Mouse (Mus musculus) hindbrain, embryonic 13.5 days (tissue): ENCODE measurements around the gene Map3k4. TPM values are rescaled to one million over a fixed set of nuclear protein-coding genes. Genes with fewer than 3 reads are reported as not detected.
"Not testable (repeated sequence)": the region's sequence is repeated elsewhere in the genome, so short reads cannot be mapped to it uniquely, and the experiment has no call there.

ENCODE experiments used
- ATAC-seq: fragments of 200-750 bp; cut with Nextera tagmentation; 2 replicates; pipeline ENCODE4 v1.8.0; 2017; ENCODE audit warnings: moderate TSS enrichment; ENCODE audit not compliant: low FRiP score
- H3K27ac ChIP-seq: fragments of 300-500 bp; sonication (generic); 2 replicates; pipeline ENCODE4 v1.5.1; 2015; ENCODE audit warnings: inconsistent platforms, mild to moderate bottlenecking, moderate library complexity
- H3K27me3 ChIP-seq: fragments of 300-500 bp; sonication (generic); 2 replicates; pipeline ENCODE4 v1.6.1; 2015; ENCODE audit warnings: mild to moderate bottlenecking, inconsistent platforms
- H3K36me3 ChIP-seq: fragments of 300-500 bp; sonication (generic); 2 replicates; pipeline ENCODE4 v1.6.1; 2015; ENCODE audit warnings: mild to moderate bottlenecking, inconsistent platforms
- H3K4me1 ChIP-seq: fragments of 300-500 bp; sonication (generic); replicated peaks from 2 replicates; pipeline ENCODE4 v1.6.1; 2015; ENCODE audit warnings: inconsistent platforms
- H3K4me2 ChIP-seq: fragments of 300-500 bp; sonication (generic); 2 replicates; pipeline ENCODE4 v1.6.1; 2015; ENCODE audit warnings: inconsistent platforms, mild to moderate bottlenecking, moderate library complexity
- H3K4me3 ChIP-seq: fragments of 300-500 bp; sonication (generic); 2 replicates; pipeline ENCODE4 v1.5.1; 2015; ENCODE audit warnings: mild to moderate bottlenecking, inconsistent platforms
- H3K9ac ChIP-seq: fragments of 300-500 bp; sonication (generic); 2 replicates; pipeline ENCODE4 v1.6.1; 2015; ENCODE audit warnings: mild to moderate bottlenecking, inconsistent platforms
- H3K9me3 ChIP-seq: fragments of 300-500 bp; sonication (generic); 2 replicates; pipeline ENCODE4 v1.6.1; 2016; ENCODE audit warnings: inconsistent platforms
- WGBS: fragments of 180-500 bp; shearing (Covaris S2); methylation state at CpG from one replicate; pipeline ENCODE4 v1.1.7; 2015; 5-methylcytosine and 5-hydroxymethylcytosine counted together
- polyA plus RNA-seq: library from polyadenylated mRNA; unstranded; fragments of >200 nt; fragmentation: Nextera tagmentation; extraction: Ambion mirVana; gene quantifications from 2 replicates; pipeline ENCODE4 v1.2.1, GENCODE M21; 2015

Map3k4 gene
- polyA plus RNA-seq, 1 experiment from 2014 or later, result 41.1 TPM

GRCm38 (mm10) chr17:12300127-12300675, 18.4 kb downstream of the Map3k4 start:
- Histone ChIP-seq H3K36me3 (no peaks in the 10 kb centered on the region), H3K4me2 (no peak overlapping the region), H3K27me3 (no peaks in the 10 kb centered on the region), H3K4me1 (peaks cover 47% of the 10 kb centered on the region), H3K9me3 (no peaks in the 10 kb centered on the region), H3K27ac (0 out of 2 replicates have a peak overlapping the region, but pooled peaks have one; percentile 1), H3K4me3 (no peak overlapping the region), H3K9ac (no peak overlapping the region; the same call in 1 of the 2 replicates)
- ATAC-seq, result no peak
- 56% methylated on average over 14 of the region's 14 CpGs for WGBS

GRCm38 (mm10) chr17:12299371-12299770, 19.2 kb downstream of the Map3k4 start:
- no peak for ATAC-seq

GRCm38 (mm10) chr17:12297978-12298377, 20.6 kb downstream of the Map3k4 start:
- H3K9ac ChIP-seq, result no peak overlapping the region
- H3K4me2 ChIP-seq, result no peak overlapping the region
- H3K4me1 ChIP-seq, result peaks cover 65% of the 10 kb centered on the region
- WGBS, result 94% methylated on average over 4 of the region's 4 CpGs
- no peaks in the 10 kb centered on the region for H3K9me3 ChIP-seq
- H3K36me3 ChIP-seq, result no peaks in the 10 kb centered on the region
- H3K27ac ChIP-seq, result no peak overlapping the region
- no peak overlapping the region for H3K4me3 ChIP-seq
- no peak for ATAC-seq
- no peaks in the 10 kb centered on the region for H3K27me3 ChIP-seq

More at GRCm38 (mm10) chr17:12299371-12299770, 19.2 kb downstream of the Map3k4 start:
- H3K4me3 ChIP-seq, result no peak overlapping the region
- H3K9ac ChIP-seq, result no peak overlapping the region
- no peak overlapping the region for H3K4me2 ChIP-seq
- H3K27ac ChIP-seq, result 0 out of 2 replicates have a peak overlapping the region, but pooled peaks have one; percentile 1
- no peaks in the 10 kb centered on the region for H3K27me3 ChIP-seq
- H3K36me3 ChIP-seq, result no peaks in the 10 kb centered on the region
- 82% methylated on average over 7 of the region's 7 CpGs for WGBS
- H3K9me3 ChIP-seq, result no peaks in the 10 kb centered on the region
- peaks cover 53% of the 10 kb centered on the region for H3K4me1 ChIP-seq

GRCm38 (mm10) chr17:12297292-12297691, 21.3 kb downstream of the Map3k4 start:
- Histone ChIP-seq H3K4me1 (peaks cover 62% of the 10 kb centered on the region), H3K27me3 (no peaks in the 10 kb centered on the region), H3K9me3 (no peaks in the 10 kb centered on the region), H3K27ac (no peak overlapping the region), H3K36me3 (no peaks in the 10 kb centered on the region), H3K4me2 (no peak overlapping the region), H3K9ac (no peak overlapping the region), H3K4me3 (no peak overlapping the region)
- 74% methylated on average over 7 of the region's 7 CpGs for WGBS
- no peak for ATAC-seq

- peaks cover 61% of the 10 kb centered on the region for H3K4me1 ChIP-seq
Measured at GRCm38 (mm10) chr17:12295926-12296325, 22.7 kb downstream of the Map3k4 start.

GRCm38 (mm10) chr17:12294424-12294823, 24.2 kb downstream of the Map3k4 start:
- peaks cover 57% of the 10 kb centered on the region for H3K4me1 ChIP-seq
- no peaks in the 10 kb centered on the region for H3K36me3 ChIP-seq
- no peaks in the 10 kb centered on the region for H3K27me3 ChIP-seq
- H3K4me2 ChIP-seq, result no peak overlapping the region
- ATAC-seq, result no peak
- no peak overlapping the region for H3K4me3 ChIP-seq
- H3K27ac ChIP-seq, result 0 out of 2 replicates have a peak overlapping the region, but pooled peaks have one; percentile 12
- no peaks in the 10 kb centered on the region for H3K9me3 ChIP-seq
- WGBS, result 91% methylated on average over 7 of the region's 7 CpGs
- H3K9ac ChIP-seq, result no peak overlapping the region

More at GRCm38 (mm10) chr17:12295926-12296325, 22.7 kb downstream of the Map3k4 start:
- WGBS, result 94% methylated on average over 5 of the region's 5 CpGs
- not testable (repeated sequence) for H3K4me2 ChIP-seq, H3K9ac ChIP-seq, H3K36me3 ChIP-seq, H3K27ac ChIP-seq, H3K4me3 ChIP-seq, ATAC-seq, H3K27me3 ChIP-seq, H3K9me3 ChIP-seq

GRCm38 (mm10) chr17:12293571-12293970, 25.0 kb downstream of the Map3k4 start:
- Histone ChIP-seq H3K27me3 (no peaks in the 10 kb centered on the region), H3K36me3 (no peaks in the 10 kb centered on the region), H3K9me3 (no peaks in the 10 kb centered on the region), H3K9ac (no peak overlapping the region), H3K27ac (no peak overlapping the region), H3K4me1 (peaks cover 53% of the 10 kb centered on the region), H3K4me3 (no peak overlapping the region), H3K4me2 (no peak overlapping the region)
- 62% methylated on average over 6 of the region's 6 CpGs for WGBS
- peak; percentile 19; the same call in 1 of the 2 replicates for ATAC-seq

- no peaks in the 10 kb centered on the region for H3K36me3 ChIP-seq
- peaks cover 50% of the 10 kb centered on the region for H3K4me1 ChIP-seq
- WGBS, result 87% methylated on average over 8 of the region's 8 CpGs
- no peak overlapping the region for H3K4me3 ChIP-seq
- H3K27me3 ChIP-seq, result no peaks in the 10 kb centered on the region
- ATAC-seq, result no peak
- no peak overlapping the region for H3K4me2 ChIP-seq
- H3K9ac ChIP-seq, result no peak overlapping the region
- H3K27ac ChIP-seq, result no peak overlapping the region
- no peaks in the 10 kb centered on the region for H3K9me3 ChIP-seq
Measured at GRCm38 (mm10) chr17:12292877-12293276, 25.7 kb downstream of the Map3k4 start.

- no peak overlapping the region for H3K9ac ChIP-seq
- no peak overlapping the region for H3K4me2 ChIP-seq
- 80% methylated on average over 1 of the region's 1 CpGs for WGBS
- no peak overlapping the region for H3K27ac ChIP-seq
- no peaks in the 10 kb centered on the region for H3K36me3 ChIP-seq
- H3K27me3 ChIP-seq, result no peaks in the 10 kb centered on the region
- peaks cover 48% of the 10 kb centered on the region for H3K4me1 ChIP-seq
- H3K4me3 ChIP-seq, result no peak overlapping the region
- no peaks in the 10 kb centered on the region for H3K9me3 ChIP-seq
- ATAC-seq, result no peak
Measured at GRCm38 (mm10) chr17:12292356-12292755, 26.2 kb downstream of the Map3k4 start.

GRCm38 (mm10) chr17:12291151-12291550, 27.4 kb downstream of the Map3k4 start:
- 0 out of 2 replicates have a peak overlapping the region, but pooled peaks have one; percentile 8 for H3K4me2 ChIP-seq
- peak; percentile 50 for ATAC-seq
- H3K9me3 ChIP-seq, result no peaks in the 10 kb centered on the region
- peaks cover 42% of the 10 kb centered on the region for H3K4me1 ChIP-seq
- H3K4me3 ChIP-seq, result no peak overlapping the region
- H3K36me3 ChIP-seq, result no peaks in the 10 kb centered on the region
- no peaks in the 10 kb centered on the region for H3K27me3 ChIP-seq
- H3K27ac ChIP-seq, result peak overlapping the region; percentile 77
- no peak overlapping the region for H3K9ac ChIP-seq
- 82% methylated on average over 7 of the region's 7 CpGs for WGBS

GRCm38 (mm10) chr17:12290735-12291134, 27.9 kb downstream of the Map3k4 start:
- Histone ChIP-seq H3K27me3 (no peaks in the 10 kb centered on the region), H3K4me3 (no peak overlapping the region), H3K9ac (no peak overlapping the region), H3K27ac (peak overlapping the region; percentile 77), H3K4me2 (0 out of 2 replicates have a peak overlapping the region, but pooled peaks have one; percentile 8), H3K36me3 (no peaks in the 10 kb centered on the region), H3K4me1 (peaks cover 42% of the 10 kb centered on the region), H3K9me3 (no peaks in the 10 kb centered on the region)
- whole genome bisulfite sequencing, result 25% methylated on average over 10 of the region's 10 CpGs
- peak; percentile 92 for ATAC-seq

GRCm38 (mm10) chr17:12289836-12290235, 28.8 kb downstream of the Map3k4 start:
- H3K27ac ChIP-seq, H3K36me3 ChIP-seq, H3K4me2 ChIP-seq, H3K9me3 ChIP-seq, ATAC-seq, H3K27me3 ChIP-seq, H3K4me3 ChIP-seq, H3K9ac ChIP-seq: not testable (repeated sequence)
- H3K4me1 ChIP-seq, result peaks cover 39% of the 10 kb centered on the region
- 77% methylated on average over 1 of the region's 1 CpGs for whole genome bisulfite sequencing

- WGBS, result 92% methylated on average over 4 of the region's 4 CpGs
- ATAC-seq, result no peak
- no peak overlapping the region for H3K27ac ChIP-seq
Measured at GRCm38 (mm10) chr17:12288871-12289270, 29.7 kb downstream of the Map3k4 start.

More at GRCm38 (mm10) chr17:12288871-12289270, 29.7 kb downstream of the Map3k4 start:
- no peak overlapping the region for H3K4me2 ChIP-seq
- H3K4me1 ChIP-seq, result peaks cover 32% of the 10 kb centered on the region
- no peaks in the 10 kb centered on the region for H3K27me3 ChIP-seq
- H3K9me3 ChIP-seq, result no peaks in the 10 kb centered on the region
- H3K4me3 ChIP-seq, result no peak overlapping the region
- no peak overlapping the region for H3K9ac ChIP-seq
- H3K36me3 ChIP-seq, result no peaks in the 10 kb centered on the region
